Mouse (Mus musculus): ENCODE measurements around the gene Tmem259. TPM values are rescaled to one million over a fixed set of nuclear protein-coding genes. Genes with fewer than 3 reads are reported as not detected.

Tmem259 gene
- polyA plus RNA-seq, 1 experiment = 181 TPM

GRCm38 (mm10) chr10:80016931-80017330 is 32.8 kb upstream of the Tmem259 start:
- DNase-seq (ENCODE audit: extremely low spot score in 1 of 2, low spot score in 1 of 2) = no peak

GRCm38 (mm10) chr10:80016511-80016910 is 32.4 kb upstream of the Tmem259 start, which contains the start of gene Arhgap45:
Gene Arhgap45, plus strand, starts transcription at chr10:80016653.
- DNase-seq (ENCODE audit: extremely low spot score in 1 of 2, low spot score in 1 of 2) = peak in 1 of 2 experiments; percentile 29

GRCm38 (mm10) chr10:80015583-80015982 is 31.5 kb upstream of the Tmem259 start:
- no peak for DNase-seq (ENCODE audit: extremely low spot score in 1 of 2, low spot score in 1 of 2)

- DNase-seq (ENCODE audit: extremely low spot score in 1 of 2, low spot score in 1 of 2) = no peak
Measured at GRCm38 (mm10) chr10:80014484-80015290, 30.6 kb upstream of the Tmem259 start.

- no peak for DNase-seq (ENCODE audit: extremely low spot score in 1 of 2, low spot score in 1 of 2)
Measured at GRCm38 (mm10) chr10:80013609-80014008, 29.5 kb upstream of the Tmem259 start.

- DNase-seq (ENCODE audit: extremely low spot score in 1 of 2, low spot score in 1 of 2) = no peak
Measured at GRCm38 (mm10) chr10:80011740-80012139, 27.6 kb upstream of the Tmem259 start.

GRCm38 (mm10) chr10:80004233-80004705 is 20.1 kb upstream of the Tmem259 start:
- DNase-seq (ENCODE audit: extremely low spot score in 1 of 2, low spot score in 1 of 2) = no peak

GRCm38 (mm10) chr10:80003374-80004232 is 19.5 kb upstream of the Tmem259 start:
- DNase-seq (ENCODE audit: extremely low spot score in 1 of 2, low spot score in 1 of 2) = no peak

GRCm38 (mm10) chr10:80002829-80003228 is 18.7 kb upstream of the Tmem259 start:
- no peak for DNase-seq (ENCODE audit: extremely low spot score in 1 of 2, low spot score in 1 of 2)

- DNase-seq (ENCODE audit: extremely low spot score in 1 of 2, low spot score in 1 of 2) = no peak
Measured at GRCm38 (mm10) chr10:80001945-80002344, 17.8 kb upstream of the Tmem259 start.

GRCm38 (mm10) chr10:79997819-79998218 is 13.7 kb upstream of the Tmem259 start:
- no peak for DNase-seq (ENCODE audit: extremely low spot score in 1 of 2, low spot score in 1 of 2)

- peak in 1 of 2 experiments; percentile 83 for DNase-seq (ENCODE audit: extremely low spot score in 1 of 2, low spot score in 1 of 2)
Measured at GRCm38 (mm10) chr10:79997034-79997760, 13.1 kb upstream of the Tmem259 start.

GRCm38 (mm10) chr10:79996272-79997033 is 12.3 kb upstream of the Tmem259 start, which contains the start of gene Abca7:
Gene Abca7, plus strand, starts transcription at chr10:79996494.
- DNase-seq (ENCODE audit: extremely low spot score in 1 of 2, low spot score in 1 of 2) = peak; percentile 85 to 97

- no peak for DNase-seq (ENCODE audit: extremely low spot score in 1 of 2, low spot score in 1 of 2)
Measured at GRCm38 (mm10) chr10:79995636-79996035, 11.5 kb upstream of the Tmem259 start.

- no peak for DNase-seq (ENCODE audit: extremely low spot score in 1 of 2, low spot score in 1 of 2)
Measured at GRCm38 (mm10) chr10:79994397-79995115, 10.4 kb upstream of the Tmem259 start.

GRCm38 (mm10) chr10:79991548-79991947 is 7.4 kb upstream of the Tmem259 start:
- DNase-seq (ENCODE audit: extremely low spot score in 1 of 2, low spot score in 1 of 2) = no peak

GRCm38 (mm10) chr10:79991099-79991498 is 7.0 kb upstream of the Tmem259 start:
- DNase-seq (ENCODE audit: extremely low spot score in 1 of 2, low spot score in 1 of 2) = no peak

GRCm38 (mm10) chr10:79989870-79990269 is 5.7 kb upstream of the Tmem259 start:
- DNase-seq (ENCODE audit: extremely low spot score in 1 of 2, low spot score in 1 of 2) = no peak

GRCm38 (mm10) chr10:79989272-79989786 is 5.2 kb upstream of the Tmem259 start:
- no peak for DNase-seq (ENCODE audit: extremely low spot score in 1 of 2, low spot score in 1 of 2)
